Mouse (Mus musculus) bone marrow macrophage, adult 2 months (primary cell): ENCODE data around the gene Gm21190. TPM values are rescaled to one million over a fixed set of nuclear protein-coding genes. Genes with fewer than 3 reads are reported as not detected.
"Not testable (repeated sequence)": the region's sequence is repeated elsewhere in the genome, so short reads cannot be mapped to it uniquely, and the experiment has no call there.

Source experiments
- H3K27ac ChIP-seq: 2 replicates; pipeline ENCODE4 v1.5.1; 2012; ENCODE audit warnings: low read depth, low read length; ENCODE audit not compliant: insufficient read depth
- H3K4me1 ChIP-seq: 2 replicates; pipeline ENCODE4 v1.6.1; 2012; ENCODE audit warnings: low read length; ENCODE audit not compliant: control insufficient read depth, insufficient read depth
- H3K4me3 ChIP-seq: 2 replicates; pipeline ENCODE4 v1.5.1; 2012; ENCODE audit warnings: mild to moderate bottlenecking, low read length, moderate library complexity; ENCODE audit not compliant: insufficient read depth
- CTCF ChIP-seq: IDR thresholded peaks from 2 replicates; pipeline ENCODE4 v1.5.1; 2012; ENCODE audit warnings: low read depth, mild to moderate bottlenecking, low read length, moderate library complexity
- POLR2A ChIP-seq: IDR thresholded peaks from 2 replicates; pipeline ENCODE4 v1.6.1; 2012; ENCODE audit warnings: mild to moderate bottlenecking, low read depth, low read length, borderline replicate concordance
- polyA plus RNA-seq: library from polyadenylated mRNA; stranded (reverse); fragments of >200 nt; gene quantifications from 2 replicates; pipeline ENCODE4 v1.2.4, GENCODE M21; 2012; ENCODE audit not compliant: missing spikeins, insufficient read depth, insufficient read length

The Gm21190 gene
- polyA plus RNA-seq, 1 experiment, result not detected

DNA sequence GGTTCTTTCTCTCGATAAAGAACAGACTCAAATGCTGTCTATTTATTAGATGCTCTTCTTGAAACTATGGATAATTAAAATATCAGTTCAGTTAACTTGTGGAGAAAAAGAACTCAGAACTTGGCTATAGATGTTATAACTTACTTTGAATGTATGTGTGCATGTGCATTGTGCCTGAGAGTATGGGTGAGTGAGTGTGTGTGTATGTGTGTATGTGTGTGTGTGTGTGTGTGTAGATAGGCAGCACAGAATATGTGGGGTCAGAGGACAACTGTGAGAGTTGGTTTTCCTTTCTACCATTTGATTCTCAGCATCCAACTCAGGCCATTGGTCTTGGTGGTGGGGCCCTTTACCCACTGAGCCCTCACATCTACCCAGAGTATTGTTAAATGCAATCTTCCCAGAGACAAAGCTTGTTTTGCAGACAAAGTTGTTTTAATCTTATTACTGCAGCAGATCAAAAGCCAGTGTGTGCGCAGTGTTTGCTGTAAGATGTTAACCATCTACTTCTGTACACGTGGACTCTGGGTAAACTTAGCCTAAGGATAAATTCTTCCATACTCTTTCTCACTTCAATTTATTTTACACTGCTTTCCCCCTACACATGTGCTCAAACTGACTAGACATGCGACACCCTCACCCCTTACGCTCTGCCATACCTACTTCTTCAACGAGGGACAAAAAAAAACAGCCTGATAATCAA lies 21.1 kb downstream of the Gm21190 start:
- not testable (repeated sequence) for H3K4me1 ChIP-seq, H3K27ac ChIP-seq, H3K4me3 ChIP-seq

DNA sequence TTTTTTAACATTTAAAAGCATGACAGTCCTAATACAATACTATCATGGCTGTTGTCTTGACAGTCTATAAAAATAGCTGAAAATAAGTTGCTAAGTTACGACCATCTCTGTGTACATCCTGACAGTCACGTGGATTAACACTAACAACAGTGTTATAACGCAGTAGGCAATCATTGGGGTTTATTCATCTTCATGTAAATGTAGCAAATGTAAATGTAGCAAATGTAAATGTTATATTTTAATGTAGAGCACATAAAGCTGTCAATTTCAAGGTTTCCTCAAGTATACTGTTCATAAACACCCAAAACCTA lies 21.8 kb downstream of the Gm21190 start:
- H3K27ac ChIP-seq, result no peak overlapping the region
- no peak overlapping the region for H3K4me3 ChIP-seq
- no peaks in the 10 kb centered on the region for H3K4me1 ChIP-seq
- TF ChIP-seq CTCF (no peak), POLR2A (no peak)

DNA sequence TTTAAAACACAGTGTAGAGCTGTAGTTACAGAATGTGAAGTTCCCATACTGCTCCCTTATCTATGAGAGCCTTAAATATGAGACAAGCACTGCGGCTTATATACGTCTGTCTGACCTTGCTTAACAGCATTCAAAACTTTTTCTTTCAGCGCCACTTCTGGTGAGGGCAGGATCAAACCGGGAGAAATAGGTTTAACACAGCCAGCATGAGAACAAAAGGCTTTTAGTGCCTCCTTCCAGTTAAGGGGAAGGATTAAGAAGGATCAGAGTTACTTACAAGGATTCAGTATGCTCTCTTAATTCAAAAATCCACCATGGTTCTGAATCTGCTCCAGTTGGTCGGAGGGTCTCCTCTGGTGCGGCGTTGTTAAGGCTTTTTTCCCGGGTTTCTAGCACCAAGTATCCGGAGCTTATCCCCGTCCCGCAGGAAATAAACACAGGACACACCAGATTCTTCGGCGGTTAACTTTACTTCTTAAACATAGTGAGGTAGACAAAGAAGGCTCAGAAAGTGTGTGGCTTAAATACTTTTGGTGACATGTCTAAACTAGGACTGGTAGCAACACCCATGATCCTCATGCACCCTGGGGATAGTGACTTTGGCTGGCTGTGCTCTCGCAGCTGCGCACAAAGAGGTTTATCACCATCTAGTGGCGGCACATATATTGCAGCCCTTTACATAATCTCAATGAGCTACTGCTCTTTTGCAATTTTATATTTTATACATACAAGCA lies 22.3 kb downstream of the Gm21190 start:
- Histone ChIP-seq H3K4me3 (no peak overlapping the region), H3K4me1 (no peaks in the 10 kb centered on the region), H3K27ac (no peak overlapping the region)
- no peak for TF ChIP-seq POLR2A
- TF ChIP-seq CTCF, result peak; percentile 69

DNA sequence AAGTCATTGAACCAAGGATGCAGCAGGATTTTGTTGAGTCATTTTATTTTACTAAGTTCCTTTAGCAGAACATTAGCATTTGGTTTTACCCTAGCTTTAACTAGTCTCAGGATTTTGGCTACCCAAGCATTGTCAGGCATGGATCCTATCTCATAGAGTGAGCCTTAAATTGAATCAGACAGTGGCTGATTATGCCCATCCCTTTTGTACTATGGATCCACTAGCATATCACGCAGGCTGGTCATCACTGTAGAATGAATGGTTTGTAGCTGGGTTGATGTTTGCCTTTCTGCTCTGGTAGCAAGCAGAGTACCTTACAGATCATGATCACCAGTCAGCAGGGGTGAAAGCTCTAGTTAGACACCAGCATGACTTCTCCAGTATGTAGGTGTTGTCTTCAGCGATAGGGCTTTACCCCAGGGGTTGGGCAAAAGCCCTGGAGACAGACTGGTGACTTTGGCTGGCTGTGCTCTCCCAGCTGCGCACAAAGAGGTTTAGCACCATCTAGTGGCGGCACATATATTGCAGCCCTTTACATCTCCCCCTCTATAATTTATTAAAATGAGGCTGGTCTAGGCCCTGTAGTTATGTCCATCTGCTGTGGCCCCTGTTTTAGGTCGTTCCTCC lies 30.1 kb downstream of the Gm21190 start:
- H3K4me1 ChIP-seq, H3K4me3 ChIP-seq, H3K27ac ChIP-seq: not testable (repeated sequence)
- TF ChIP-seq CTCF, result peak; percentile 47; the same call in 1 of the 2 replicates

DNA sequence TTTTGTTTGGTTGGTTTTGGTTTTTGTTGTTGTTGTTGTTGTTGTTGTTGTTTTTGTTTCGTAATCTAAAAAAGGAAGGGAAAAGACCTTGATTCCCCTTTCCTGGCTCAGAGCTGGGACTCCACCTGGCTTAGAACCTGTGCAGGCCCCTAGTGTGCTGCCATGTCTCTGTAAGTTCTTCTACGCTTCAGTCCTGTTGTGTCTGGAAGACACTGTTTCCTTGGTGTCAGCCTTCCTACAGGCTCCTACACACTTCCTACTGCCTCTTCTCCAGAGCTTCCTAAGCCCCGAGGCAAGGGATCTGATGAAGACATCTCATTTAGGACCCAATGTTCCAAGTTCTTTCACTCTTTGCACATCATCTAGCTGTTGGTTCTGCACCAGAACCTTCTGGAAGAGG lies 30.7 kb downstream of the Gm21190 start:
- not testable (repeated sequence) for H3K4me1 ChIP-seq, H3K27ac ChIP-seq, H3K4me3 ChIP-seq

DNA sequence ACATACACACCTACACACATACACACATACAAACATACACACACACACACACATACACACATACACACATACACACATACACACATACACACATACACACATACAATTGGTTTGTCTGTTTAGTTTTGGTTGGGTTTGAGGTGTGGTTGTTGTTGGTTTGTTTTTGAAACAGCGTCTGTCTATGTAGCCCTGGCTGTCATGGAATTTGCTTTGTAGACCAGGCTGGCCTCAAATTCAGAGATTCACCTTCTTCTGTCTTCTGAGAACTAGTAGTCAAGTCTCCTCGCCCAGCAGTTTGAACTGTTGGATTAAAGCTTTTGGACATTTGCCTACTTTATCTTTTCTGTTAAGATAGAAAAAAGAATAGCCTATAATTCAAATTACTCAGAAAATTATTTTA lies 38.1 kb downstream of the Gm21190 start:
- not testable (repeated sequence) for H3K4me1 ChIP-seq, H3K4me3 ChIP-seq, H3K27ac ChIP-seq

DNA sequence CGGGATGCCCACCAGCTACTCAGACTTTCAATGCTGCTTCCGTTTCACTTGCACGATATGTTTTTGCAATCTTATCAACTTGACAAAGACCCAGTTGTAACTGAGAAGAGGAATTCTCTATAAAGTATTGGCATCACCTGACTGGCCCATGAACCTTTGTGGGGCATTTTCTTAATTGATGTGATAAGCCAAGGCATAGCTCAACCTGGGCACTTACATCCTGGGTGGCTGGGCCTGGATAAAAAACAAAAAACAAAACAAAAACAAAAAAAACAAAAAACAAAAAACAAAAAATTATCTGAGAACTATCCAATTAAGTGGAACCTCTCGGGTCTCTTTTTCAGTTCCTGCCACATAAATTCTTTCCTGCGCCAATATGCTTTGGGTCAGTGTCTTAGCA lies 40.3 kb downstream of the Gm21190 start:
- no peaks in the 10 kb centered on the region for H3K4me1 ChIP-seq
- TF ChIP-seq CTCF (no peak), POLR2A (no peak)

DNA sequence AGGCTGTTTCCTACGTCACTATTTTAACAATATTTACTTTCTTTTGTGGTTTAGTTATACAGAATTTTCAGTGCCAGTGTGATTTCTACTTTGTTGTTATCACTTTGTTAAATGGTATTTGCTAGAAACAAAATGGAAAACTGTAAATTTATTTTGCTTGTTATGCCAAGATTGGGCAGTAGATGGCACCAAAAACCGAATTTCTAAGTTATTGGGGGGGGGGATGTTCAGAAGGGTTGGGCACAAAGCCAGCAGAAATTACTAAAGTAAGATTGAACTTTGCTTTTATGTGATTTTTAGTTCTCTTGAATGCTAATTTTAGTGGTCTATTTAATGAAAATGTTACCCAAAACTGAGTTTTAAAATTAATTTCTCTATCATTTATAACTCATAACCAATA lies 44.4 kb downstream of the Gm21190 start:
- not testable (repeated sequence) for H3K27ac ChIP-seq, H3K4me3 ChIP-seq, H3K4me1 ChIP-seq

More for the DNA sequence above, 40.3 kb downstream of the Gm21190 start:
- Histone ChIP-seq H3K27ac (no peak overlapping the region), H3K4me3 (no peak overlapping the region)

DNA sequence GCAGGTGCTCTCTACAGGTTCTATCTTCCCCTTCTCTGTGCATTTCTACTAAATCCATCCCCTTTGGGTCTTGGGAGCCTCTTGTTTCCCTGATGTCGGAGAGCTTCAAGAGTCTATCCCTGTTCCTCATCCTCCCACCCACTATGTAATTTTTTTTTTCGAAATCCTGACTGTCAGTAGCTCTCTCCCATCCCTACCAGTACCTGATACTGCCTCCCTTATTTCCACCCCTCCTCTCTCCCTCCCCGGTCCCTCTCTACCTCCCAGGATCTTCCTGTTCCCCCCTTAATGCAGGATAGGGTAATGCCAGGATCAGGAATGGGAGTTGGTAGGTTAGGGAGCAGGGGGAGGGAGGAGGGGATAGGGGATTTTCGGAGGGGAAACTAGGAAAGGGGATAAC lies 45.4 kb downstream of the Gm21190 start:
- not testable (repeated sequence) for H3K4me3 ChIP-seq, H3K27ac ChIP-seq, H3K4me1 ChIP-seq

DNA sequence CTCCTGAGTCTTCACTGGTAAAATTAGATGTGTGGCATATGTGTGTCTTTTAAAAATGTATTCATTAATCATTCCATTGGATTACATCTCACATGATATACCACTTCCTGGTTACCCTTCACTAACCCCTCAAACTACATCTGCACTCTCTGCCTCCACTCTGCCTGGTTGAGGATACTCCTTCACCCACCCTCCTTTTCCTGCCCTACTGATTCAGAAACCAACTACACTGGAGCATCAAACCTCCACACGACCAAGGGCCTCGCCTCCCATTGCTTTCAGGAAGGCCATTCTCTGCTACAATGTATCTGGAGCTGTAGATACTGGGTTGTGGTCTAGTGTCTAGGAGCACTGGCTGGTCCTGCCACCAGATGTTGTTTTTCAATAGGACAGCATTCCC lies 46.2 kb downstream of the Gm21190 start:
- H3K4me3 ChIP-seq, H3K27ac ChIP-seq, H3K4me1 ChIP-seq: not testable (repeated sequence)

DNA sequence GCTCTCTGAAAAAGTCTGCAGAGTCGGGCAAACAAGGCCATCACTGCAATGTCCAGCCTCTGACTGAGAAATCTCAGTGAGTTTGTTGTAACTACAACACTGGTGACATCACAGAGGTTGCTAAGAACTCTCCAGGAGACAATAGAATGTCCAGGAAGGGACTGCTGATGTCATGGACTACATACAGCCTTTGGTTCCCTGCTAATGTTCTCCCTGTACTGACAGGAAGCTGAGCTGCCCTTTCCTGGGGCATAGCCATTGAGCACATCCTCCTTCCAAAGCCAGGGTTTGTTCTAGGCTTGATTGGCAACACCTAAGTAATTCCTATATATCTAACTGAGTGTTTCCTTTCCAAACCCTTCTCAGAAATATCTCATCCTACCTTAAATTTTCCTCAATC lies 52.6 kb downstream of the Gm21190 start, which contains the start of gene Gm21149:
TSS of gene Gm21149 (minus strand) at position 101 of the 400 bp plus-strand sequence.
- not testable (repeated sequence) for H3K27ac ChIP-seq, H3K4me3 ChIP-seq, H3K4me1 ChIP-seq

Other genes starting within 250 kb of the Gm21190 start
- gene Gm21149, start 52.7 kb downstream of the Gm21190 start, polyA plus RNA-seq, result not detected in 2 replicates
- gene Gm21083, start 48.1 kb upstream of the Gm21190 start, polyA plus RNA-seq, result not detected in 2 replicates
- not detected in 2 replicates for gene Speer4d, start 89.8 kb upstream of the Gm21190 start, polyA plus RNA-seq
- gene 4930572O03Rik, start 127.8 kb upstream of the Gm21190 start, polyA plus RNA-seq, result not detected in 2 replicates
- not detected in 2 replicates for gene Speer4c, start 185.0 kb upstream of the Gm21190 start, polyA plus RNA-seq